Mouse (Mus musculus): ENCODE results near the gene Bcl2l12. TPM values are rescaled to one million over a fixed set of nuclear protein-coding genes. Genes with fewer than 3 reads are reported as not detected.
A peak's percentile ranks its signal among the peaks of the same experiment; 100 is the strongest.
"Not testable (repeated sequence)": the region's sequence is repeated elsewhere in the genome, so short reads cannot be mapped to it uniquely, and the experiment has no call there.

Bcl2l12 gene
- 10 to 100 TPM in 1 of 4 experiments, 1 to 10 TPM in 3; 8.2 to 13.0 (median 9.4) TPM for total RNA-seq (2022)

- DNase-seq (ENCODE audit: low spot score in 2 of 2) = peak in 1 of 2 experiments; percentile 51
These were observed at the start of gene Bcl2l12 for GRCm38 (mm10) chr7:44998501-44998955. Bcl2l12 (minus strand) TSS chr7:44998712.

GRCm38 (mm10) chr7:45047491-45047890 lies 49.0 kb upstream of the Bcl2l12 start:
- DNase-seq (ENCODE audit: low spot score in 2 of 2) = no peak

- no peak for DNase-seq (ENCODE audit: low spot score in 2 of 2)
These were observed 48.4 kb upstream of the Bcl2l12 start for GRCm38 (mm10) chr7:45046853-45047350.

- no peak for DNase-seq (ENCODE audit: low spot score in 2 of 2)
These were observed 47.2 kb upstream of the Bcl2l12 start for GRCm38 (mm10) chr7:45045741-45046140.

- no peak for DNase-seq (ENCODE audit: low spot score in 2 of 2)
These were observed 44.8 kb upstream of the Bcl2l12 start for GRCm38 (mm10) chr7:45043307-45043706.

- peak; percentile 72 to 82 for DNase-seq (ENCODE audit: low spot score in 2 of 2)
These were observed 42.3 kb upstream of the Bcl2l12 start for GRCm38 (mm10) chr7:45040851-45041250.

GRCm38 (mm10) chr7:45038411-45038810 lies 39.9 kb upstream of the Bcl2l12 start:
- DNase-seq (ENCODE audit: low spot score in 2 of 2) = no peak

GRCm38 (mm10) chr7:45037720-45038361 lies 39.3 kb upstream of the Bcl2l12 start:
- DNase-seq (ENCODE audit: low spot score in 2 of 2) = no peak

- no peak for DNase-seq (ENCODE audit: low spot score in 2 of 2)
These were observed 38.2 kb upstream of the Bcl2l12 start for GRCm38 (mm10) chr7:45036702-45037101.

GRCm38 (mm10) chr7:45035631-45036030 lies 37.1 kb upstream of the Bcl2l12 start:
- no peak for DNase-seq (ENCODE audit: low spot score in 2 of 2)

- DNase-seq (ENCODE audit: low spot score in 2 of 2) = no peak
These were observed 35.3 kb upstream of the Bcl2l12 start for GRCm38 (mm10) chr7:45033722-45034359.

- no peak for DNase-seq (ENCODE audit: low spot score in 2 of 2)
These were observed 32.3 kb upstream of the Bcl2l12 start for GRCm38 (mm10) chr7:45030857-45031256.

GRCm38 (mm10) chr7:45029995-45030394 lies 31.5 kb upstream of the Bcl2l12 start:
- no peak for DNase-seq (ENCODE audit: low spot score in 2 of 2)

- DNase-seq (ENCODE audit: low spot score in 2 of 2) = no peak
These were observed 29.8 kb upstream of the Bcl2l12 start for GRCm38 (mm10) chr7:45028351-45028750.

GRCm38 (mm10) chr7:45027761-45028160 lies 29.2 kb upstream of the Bcl2l12 start:
- no peak for DNase-seq (ENCODE audit: low spot score in 2 of 2)

- DNase-seq (ENCODE audit: low spot score in 2 of 2) = no peak
These were observed 27.7 kb upstream of the Bcl2l12 start for GRCm38 (mm10) chr7:45026256-45026655.

GRCm38 (mm10) chr7:45025601-45026220 lies 27.2 kb upstream of the Bcl2l12 start:
- DNase-seq (ENCODE audit: low spot score in 2 of 2) = peak; percentile 38 to 45

- DNase-seq (ENCODE audit: low spot score in 2 of 2) = no peak
These were observed 26.1 kb upstream of the Bcl2l12 start for GRCm38 (mm10) chr7:45024281-45025248.

- not testable (repeated sequence) for DNase-seq (ENCODE audit: low spot score in 2 of 2)
These were observed 25.2 kb upstream of the Bcl2l12 start for GRCm38 (mm10) chr7:45023711-45024110.

- DNase-seq (ENCODE audit: low spot score in 2 of 2) = no peak
These were observed 21.7 kb upstream of the Bcl2l12 start for GRCm38 (mm10) chr7:45020225-45020624.

- peak; percentile 61 to 74 for DNase-seq (ENCODE audit: low spot score in 2 of 2)
These were observed 20.6 kb upstream of the Bcl2l12 start for GRCm38 (mm10) chr7:45019031-45019571.
